Mouse (Mus musculus) ZHBTc4 (cell line): ENCODE results near the gene Il1b.
A peak's percentile ranks its signal among the peaks of the same experiment; 100 is the strongest.

Experiments
- DNase-seq: peaks from one replicate; pipeline ENCODE4 v3.0.0-alpha.2; 2011; ENCODE audit warnings: low read depth, low spot score

Gene Il1b

DNA sequence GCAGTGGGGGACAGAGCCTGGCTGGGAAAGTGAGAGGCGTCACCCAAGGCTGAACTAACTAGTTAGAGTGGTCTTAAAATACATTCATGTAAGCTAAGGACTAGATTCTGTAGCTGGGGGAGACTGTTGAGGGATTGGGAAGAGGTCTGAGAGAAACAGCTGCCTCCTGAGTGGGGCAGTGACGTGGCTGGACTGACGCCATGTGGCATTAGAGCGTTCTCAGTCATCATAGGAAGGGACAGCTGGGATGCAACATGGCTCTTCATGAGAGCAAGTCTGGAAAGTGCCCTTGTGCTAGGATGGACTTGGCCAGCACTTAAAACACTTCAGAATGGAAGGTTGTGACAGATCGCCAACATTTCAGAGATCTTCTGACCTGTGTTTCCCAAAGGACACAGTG lies 2.1 kb downstream of the Il1b start:
- no peak for DNase-seq

GRCm38 (mm10) chr2:129368106-129368505 lies 2.8 kb downstream of the Il1b start:
- DNase-seq, result no peak

DNA sequence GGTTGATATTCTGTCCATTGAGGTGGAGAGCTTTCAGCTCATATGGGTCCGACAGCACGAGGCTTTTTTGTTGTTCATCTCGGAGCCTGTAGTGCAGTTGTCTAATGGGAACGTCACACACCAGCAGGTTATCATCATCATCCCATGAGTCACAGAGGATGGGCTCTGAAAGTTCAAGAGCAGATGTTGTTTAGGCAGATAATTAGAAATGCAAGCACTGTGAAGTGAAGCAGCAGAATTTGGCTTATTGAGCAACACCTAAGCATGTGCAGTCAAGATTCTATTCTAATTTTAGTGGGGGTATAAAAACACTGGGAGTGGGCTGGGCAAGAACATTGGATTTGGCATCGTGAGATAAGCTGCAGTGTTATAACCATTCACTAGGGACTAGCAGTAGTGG lies 3.7 kb downstream of the Il1b start:
- DNase-seq, result no peak

DNA sequence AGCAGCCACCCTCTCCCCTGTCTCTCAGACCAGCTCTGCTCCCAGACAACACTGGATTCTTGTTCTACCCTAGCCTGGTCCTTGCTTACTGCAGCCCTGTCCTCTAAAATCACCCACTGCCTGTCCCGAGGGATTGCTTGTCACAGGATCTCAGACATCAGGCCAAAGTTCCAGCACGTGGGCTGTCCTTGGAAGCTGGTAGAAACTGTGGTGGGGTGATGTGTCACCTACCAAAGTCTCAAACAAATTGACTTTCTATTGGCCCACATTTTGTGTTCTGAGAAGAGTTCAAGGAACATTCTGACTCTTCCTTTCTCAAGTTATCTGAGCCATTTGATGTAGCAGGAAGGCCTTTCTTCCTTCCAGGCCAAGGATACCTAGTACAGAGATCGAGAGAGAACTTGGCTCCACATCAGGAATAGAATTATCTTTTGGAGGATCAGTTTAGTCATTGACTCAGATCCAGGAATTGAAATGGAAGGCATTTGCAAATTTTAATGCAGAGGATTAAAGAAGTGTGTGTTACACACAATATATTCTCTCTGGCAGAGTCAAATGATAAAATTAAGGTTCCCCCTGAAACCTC lies 9.9 kb downstream of the Il1b start:
- DNase-seq, result no peak

DNA sequence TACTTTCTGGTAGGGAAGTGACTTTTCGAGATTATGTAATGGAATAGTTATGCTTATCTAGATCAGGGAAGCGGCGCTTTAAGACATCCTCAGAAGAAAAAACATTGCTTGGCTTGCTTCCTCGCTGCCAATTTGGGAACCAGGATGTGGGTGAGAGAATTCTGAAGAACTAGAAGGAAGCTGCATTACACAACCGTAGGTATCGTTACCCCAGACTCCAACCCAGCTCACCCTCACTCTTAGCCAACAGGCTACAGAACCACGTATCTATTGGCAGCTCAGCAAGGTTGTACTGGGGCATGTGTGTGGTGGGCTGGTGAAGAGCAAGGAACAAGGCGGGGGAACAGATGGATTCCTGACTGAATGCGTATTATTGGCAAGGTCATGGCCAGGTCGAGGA lies 10.7 kb downstream of the Il1b start:
- DNase-seq, result no peak

GRCm38 (mm10) chr2:129338138-129338621 lies 32.8 kb downstream of the Il1b start:
- DNase-seq, result peak; percentile 18

GRCm38 (mm10) chr2:129333471-129333870 lies 37.5 kb downstream of the Il1b start:
- no peak for DNase-seq

- DNase-seq, result no peak
Observed at GRCm38 (mm10) chr2:129330540-129330939, 40.4 kb downstream of the Il1b start.

- DNase-seq, result no peak
Observed at GRCm38 (mm10) chr2:129330024-129330423, 40.9 kb downstream of the Il1b start.

DNA sequence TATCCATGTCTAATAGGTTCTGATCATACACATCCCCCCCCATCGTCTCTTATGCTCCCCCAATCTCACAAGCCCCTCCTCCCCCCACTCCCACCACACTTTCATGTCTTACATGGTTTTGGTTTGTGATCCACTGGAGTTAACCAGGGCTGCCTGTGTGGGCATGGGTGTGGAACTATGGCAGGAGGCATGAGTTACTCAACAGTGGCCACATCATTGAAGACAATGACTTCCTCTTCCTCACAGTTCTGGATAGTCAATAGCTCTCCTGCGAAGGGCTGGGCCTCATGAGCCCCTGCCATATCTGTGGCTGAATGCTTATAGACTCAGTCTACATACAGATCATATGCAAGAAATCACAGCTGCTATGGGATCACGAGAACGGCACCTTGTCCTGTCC lies 42.7 kb downstream of the Il1b start:
- DNase-seq, result no peak

DNA sequence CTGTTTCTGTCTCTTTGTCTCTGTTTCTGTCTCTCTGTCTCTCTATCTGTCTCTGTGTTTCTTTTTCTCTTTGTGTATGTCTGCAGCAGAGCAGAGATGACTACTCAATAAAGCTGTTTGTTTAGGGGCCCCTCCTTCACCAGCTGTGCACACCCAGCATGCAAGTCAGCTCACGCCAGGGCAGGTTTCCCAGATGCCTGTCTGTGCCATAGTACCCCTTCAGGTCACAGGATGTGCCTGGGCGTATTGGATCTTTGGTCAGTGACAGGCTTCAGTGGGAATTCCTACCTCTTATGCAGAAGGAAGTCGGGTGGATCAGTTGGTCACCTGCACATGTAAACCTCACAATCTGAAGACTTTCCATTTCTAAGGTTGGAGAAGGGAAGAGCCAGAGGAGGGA lies 46.7 kb downstream of the Il1b start:
- no peak for DNase-seq

DNA sequence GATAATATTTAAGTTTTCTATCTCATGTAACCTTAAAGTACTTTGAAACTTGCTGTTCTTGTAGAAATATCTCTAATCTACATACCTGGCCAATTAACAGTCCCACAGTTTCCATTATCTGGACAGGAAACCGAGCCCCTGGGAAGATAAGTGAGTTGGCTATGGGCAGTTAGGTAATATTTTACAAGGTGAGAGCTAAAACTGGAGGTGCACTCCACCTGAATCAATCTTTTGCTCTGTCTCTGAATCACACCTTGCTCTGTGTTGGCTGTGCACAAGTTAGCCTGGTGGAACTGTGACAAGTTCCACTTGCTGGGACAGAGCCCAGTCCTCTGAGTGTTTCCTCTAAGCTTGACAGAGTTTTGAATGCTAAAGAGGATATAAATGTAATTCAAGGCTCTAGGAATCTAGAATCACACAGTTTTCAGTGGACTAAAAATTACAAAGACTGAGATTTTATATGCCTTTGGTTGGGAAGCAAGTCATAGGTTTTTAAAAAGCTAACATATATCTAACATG lies 48.8 kb downstream of the Il1b start:
- DNase-seq, result no peak

GRCm38 (mm10) chr2:129320033-129320605 lies 50.8 kb downstream of the Il1b start:
- no peak for DNase-seq

- DNase-seq, result no peak
Observed at GRCm38 (mm10) chr2:129315831-129316230, 55.1 kb downstream of the Il1b start.

DNA sequence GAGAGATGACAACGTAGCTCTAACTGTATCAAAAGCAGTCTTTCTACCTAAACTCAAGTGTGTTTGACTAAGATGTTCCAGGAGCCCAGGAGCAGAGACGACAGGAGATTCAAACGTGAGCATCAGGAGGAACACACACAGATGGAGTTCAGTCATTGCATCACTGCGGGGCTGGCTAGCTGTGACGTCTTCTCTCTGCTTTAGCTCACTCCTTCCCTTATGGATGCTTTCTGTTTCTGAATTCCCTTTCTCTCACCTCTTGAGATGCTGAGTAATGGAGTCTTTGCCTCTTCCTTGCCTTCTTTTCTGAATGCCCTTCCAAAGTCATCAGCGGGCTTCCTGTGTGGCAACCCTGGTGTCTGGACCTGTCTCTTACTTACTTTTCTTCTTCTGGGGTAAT lies 56.1 kb downstream of the Il1b start:
- no peak for DNase-seq
